Mouse (Mus musculus): ENCODE results near the gene Spred2.

GRCm38 (mm10) chr11:20022911-20023482 lies 98.8 kb downstream of the Spred2 start:
- TF ChIP-seq POLR2AphosphoS2 (IDR thresholded peaks at IDR 0.05; ENCODE audit: low read length): no peak
- TF ChIP-seq MAX (IDR thresholded peaks at IDR 0.05; ENCODE audit: low read length): no peak
